Mouse (Mus musculus): ENCODE data around the gene Flt3l. TPM values are rescaled to one million over a fixed set of nuclear protein-coding genes. Genes with fewer than 3 reads are reported as not detected.
"Not testable (repeated sequence)": the region's sequence is repeated elsewhere in the genome, so short reads cannot be mapped to it uniquely, and the experiment has no call there.

Gene Flt3l
- polyA plus RNA-seq, 1 experiment, result 24.4 TPM

DNA sequence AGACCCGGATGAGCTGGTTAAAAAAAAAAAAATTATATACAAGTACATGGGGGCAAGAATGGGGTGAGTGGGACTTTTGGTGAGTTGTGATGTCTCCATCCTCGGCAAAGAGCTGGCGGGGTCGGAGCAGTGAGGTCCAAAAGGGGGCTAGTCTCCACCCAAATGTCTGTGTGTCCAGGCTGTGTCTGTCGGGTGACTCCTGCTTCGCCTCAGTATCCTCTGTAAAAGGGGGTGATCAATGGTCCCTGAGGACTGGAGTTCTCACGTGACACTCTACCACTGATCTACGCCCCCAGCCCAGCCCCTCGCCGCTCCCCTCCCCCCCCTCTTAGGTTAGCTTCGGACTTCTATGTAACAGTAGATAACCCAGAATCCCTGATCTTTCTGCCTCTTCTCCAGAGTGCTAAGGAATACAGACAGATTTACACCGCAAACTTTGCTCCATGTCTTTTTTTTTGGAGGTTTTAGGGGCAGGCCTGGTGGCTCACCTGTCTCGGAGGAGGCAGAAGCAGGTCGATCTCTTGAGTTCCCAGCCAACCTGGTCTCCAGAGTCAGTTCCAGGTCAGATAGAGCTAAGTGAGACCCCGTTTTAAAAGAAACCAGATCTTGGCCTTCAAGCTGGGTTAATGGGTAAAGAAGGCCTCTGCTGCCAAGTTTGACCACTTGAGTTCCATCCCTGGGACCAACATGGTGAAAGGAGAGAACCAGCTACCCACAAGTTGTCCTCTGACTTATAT, 6.3 kb downstream of the Flt3l start:
- no peak for DNase-seq
- Histone ChIP-seq H3K27me3 (ENCODE audit: control insufficient read depth, insufficient read depth, low read length) (no peaks in the 10 kb centered on the region), H3K4me3 (replicated peaks; ENCODE audit: insufficient read depth, low read depth, low read length) (no peak overlapping the region), H3K27ac (ENCODE audit: insufficient read depth, low read length) (peak overlapping the region; percentile 57; the same call in 1 of the 2 replicates), H3K4me1 (ENCODE audit: control insufficient read depth, insufficient read depth, low read length) (peaks cover 2% of the 10 kb centered on the region; the same call in 1 of the 2 replicates)
- TF ChIP-seq POLR2A (IDR thresholded peaks at IDR 0.05; ENCODE audit: borderline replicate concordance, insufficient read depth, low read length) (no peak), CTCF (IDR thresholded peaks at IDR 0.05; ENCODE audit: borderline replicate concordance, insufficient read depth, low read depth, low read length) (no peak)
- WGBS, result 69% methylated on average over 15 of the region's 15 CpGs

DNA sequence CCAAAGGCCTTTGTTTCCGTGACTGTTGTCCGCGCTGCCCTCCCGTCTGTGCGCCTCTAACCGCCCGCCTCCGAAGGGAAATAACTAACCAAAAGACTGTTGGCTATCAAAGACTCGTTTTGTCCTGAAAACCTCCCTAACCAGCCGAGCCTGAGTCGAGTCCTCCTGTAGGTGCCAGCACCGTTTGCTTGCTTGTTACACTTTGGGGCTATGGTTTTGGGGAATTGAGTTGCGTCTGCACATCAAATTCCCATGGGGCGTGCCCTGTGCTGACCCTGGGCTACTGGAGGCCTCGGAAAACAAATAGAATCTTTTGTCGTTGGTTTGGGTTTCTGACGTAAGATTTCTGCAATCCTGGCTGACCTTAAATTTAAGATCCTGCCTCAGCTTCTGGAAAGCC, 6.9 kb downstream of the Flt3l start:
- Histone ChIP-seq H3K27ac (ENCODE audit: insufficient read depth, low read length) (peak overlapping the region; percentile 57), H3K4me3 (replicated peaks; ENCODE audit: insufficient read depth, low read depth, low read length) (peak overlapping the region; percentile 64), H3K4me1 (ENCODE audit: control insufficient read depth, insufficient read depth, low read length) (peaks cover 2% of the 10 kb centered on the region; the same call in 1 of the 2 replicates), H3K27me3 (ENCODE audit: control insufficient read depth, insufficient read depth, low read length) (no peaks in the 10 kb centered on the region)
- no peak for DNase-seq
- 3% methylated on average over 17 of the region's 17 CpGs for WGBS
- TF ChIP-seq POLR2A (IDR thresholded peaks at IDR 0.05; ENCODE audit: borderline replicate concordance, insufficient read depth, low read length) (no peak), CTCF (IDR thresholded peaks at IDR 0.05; ENCODE audit: borderline replicate concordance, insufficient read depth, low read depth, low read length) (no peak)

DNA sequence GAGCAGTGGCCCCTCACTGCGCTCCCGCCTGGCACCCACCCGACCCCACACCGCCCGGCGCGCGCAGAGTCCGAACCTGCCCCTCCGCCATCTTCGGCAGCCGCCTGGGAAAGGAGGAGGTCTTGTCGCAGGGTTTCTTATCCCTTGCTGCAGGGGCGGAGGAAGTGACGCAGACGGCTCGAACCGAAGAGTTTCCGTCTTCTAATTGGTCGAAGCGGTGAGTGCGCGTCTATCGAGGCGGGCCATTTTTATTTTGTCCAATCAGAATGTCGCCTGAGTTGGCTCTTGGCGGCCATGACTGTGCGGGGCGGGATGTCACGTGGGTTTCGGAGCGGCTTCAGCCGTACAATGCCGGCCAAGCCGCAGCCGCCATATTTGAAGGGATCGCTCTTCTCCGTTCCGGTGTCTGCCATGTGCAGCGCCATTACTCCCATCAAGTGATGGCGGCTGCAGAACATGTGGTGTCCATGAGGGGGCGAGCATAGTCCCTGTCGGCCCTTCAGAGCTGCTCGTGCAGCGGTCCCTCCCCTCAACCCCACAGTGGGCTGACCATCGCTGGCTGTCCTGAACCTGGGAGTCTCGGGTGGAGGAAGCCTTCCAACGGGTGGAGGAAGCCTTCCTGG, 7.5 kb downstream of the Flt3l start, which contains the start of gene Rpl13a:
TSS of gene Rpl13a (minus strand) at position 138 of the 623 bp plus-strand sequence.
- no peaks in the 10 kb centered on the region for H3K27me3 ChIP-seq (ENCODE audit: control insufficient read depth, insufficient read depth, low read length)
- peak within 1 kb of the TSS; percentile 87 for H3K4me3 ChIP-seq (replicated peaks; ENCODE audit: insufficient read depth, low read depth, low read length)
- DNase-seq, result peak; percentile 99 to 100
- TF ChIP-seq CTCF (IDR thresholded peaks at IDR 0.05; ENCODE audit: borderline replicate concordance, insufficient read depth, low read depth, low read length), result peak; percentile 82
- TF ChIP-seq POLR2A (IDR thresholded peaks at IDR 0.05; ENCODE audit: borderline replicate concordance, insufficient read depth, low read length), result peak; percentile 93
- peak within 1 kb of the TSS; percentile 79 for H3K27ac ChIP-seq (ENCODE audit: insufficient read depth, low read length)
- peaks cover 2% of the 10 kb centered on the region; the same call in 1 of the 2 replicates for H3K4me1 ChIP-seq (ENCODE audit: control insufficient read depth, insufficient read depth, low read length)
- WGBS, result under 1% methylated on average over 48 of the region's 48 CpGs

DNA sequence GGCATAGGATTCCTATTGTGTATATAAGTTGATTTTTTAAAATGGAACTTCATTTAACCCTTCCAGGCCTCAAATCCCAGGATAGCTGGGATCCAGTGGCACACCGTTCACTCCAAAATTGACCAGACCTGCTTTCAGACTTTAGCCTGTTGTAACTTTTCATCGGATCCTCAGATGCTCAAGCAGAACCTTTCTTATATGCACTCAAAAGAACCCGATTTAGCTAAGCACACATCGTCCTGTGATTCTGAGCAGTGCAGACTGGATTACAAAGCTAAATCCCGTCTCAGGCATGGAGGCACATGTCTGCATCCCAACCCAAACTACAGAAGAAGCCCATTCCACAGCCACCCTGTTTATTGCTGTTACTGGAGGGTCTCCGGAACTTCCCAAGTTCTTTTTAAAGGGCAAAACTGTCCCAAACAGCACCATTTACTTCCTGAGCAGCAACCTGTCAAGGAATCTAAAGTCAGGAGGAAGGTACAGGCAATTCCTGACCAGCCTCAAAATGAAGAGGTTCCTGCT, 8.5 kb downstream of the Flt3l start:
- TF ChIP-seq CTCF (IDR thresholded peaks at IDR 0.05; ENCODE audit: borderline replicate concordance, insufficient read depth, low read depth, low read length) (no peak), POLR2A (IDR thresholded peaks at IDR 0.05; ENCODE audit: borderline replicate concordance, insufficient read depth, low read length) (no peak)
- peaks cover 3% of the 10 kb centered on the region; the same call in 1 of the 2 replicates for H3K4me1 ChIP-seq (ENCODE audit: control insufficient read depth, insufficient read depth, low read length)
- H3K27ac ChIP-seq (ENCODE audit: insufficient read depth, low read length), result no peak overlapping the region
- under 1% methylated on average over 6 of the region's 6 CpGs for WGBS
- no peaks in the 10 kb centered on the region for H3K27me3 ChIP-seq (ENCODE audit: control insufficient read depth, insufficient read depth, low read length)
- no peak for DNase-seq
- H3K4me3 ChIP-seq (replicated peaks; ENCODE audit: insufficient read depth, low read depth, low read length), result peak overlapping the region; percentile 87

DNA sequence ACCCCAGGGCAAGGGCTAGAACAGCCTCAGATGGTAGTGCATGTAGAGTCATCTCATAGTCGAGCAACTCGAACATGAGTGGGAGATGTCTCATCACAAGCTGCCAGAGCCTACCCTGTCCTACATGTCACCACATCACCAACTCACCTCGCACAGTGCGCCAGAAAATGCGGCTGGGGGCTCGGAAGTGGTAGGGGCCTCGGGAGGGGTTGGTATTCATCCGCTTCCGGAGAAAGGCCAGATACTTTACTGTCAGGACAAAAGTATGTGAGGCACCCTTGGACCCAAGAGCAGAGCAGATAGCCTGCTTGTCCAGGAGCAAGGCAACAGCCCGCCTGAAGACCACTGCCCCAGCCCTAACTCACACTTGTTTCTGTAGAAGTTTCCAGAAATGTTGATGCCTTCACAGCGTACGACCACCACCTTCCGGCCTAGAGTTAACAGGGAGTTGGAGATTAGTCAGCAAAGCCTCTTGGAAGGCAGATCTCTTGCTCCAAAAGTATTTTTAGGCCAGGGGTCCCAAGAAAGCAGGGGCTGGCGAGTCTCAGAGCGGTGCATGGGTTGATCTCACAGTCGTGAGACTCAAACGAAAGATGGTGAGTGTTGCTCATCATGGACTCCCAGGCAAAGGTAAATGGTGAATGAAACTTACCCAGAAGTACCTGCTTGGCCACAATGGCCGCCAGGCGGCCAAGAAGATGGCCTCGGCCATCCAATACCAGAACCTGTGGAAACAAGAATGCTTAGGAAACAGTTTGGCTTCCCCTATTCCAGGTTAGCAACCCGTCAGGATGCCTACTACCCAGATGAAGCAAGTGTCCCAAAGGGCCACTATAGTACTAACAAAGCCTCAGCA, 9.2 kb downstream of the Flt3l start:
- no peak for TF ChIP-seq POLR2A (IDR thresholded peaks at IDR 0.05; ENCODE audit: borderline replicate concordance, insufficient read depth, low read length)
- no peak for TF ChIP-seq CTCF (IDR thresholded peaks at IDR 0.05; ENCODE audit: borderline replicate concordance, insufficient read depth, low read depth, low read length)
- H3K27ac ChIP-seq (ENCODE audit: insufficient read depth, low read length), result no peak overlapping the region
- H3K27me3 ChIP-seq (ENCODE audit: control insufficient read depth, insufficient read depth, low read length), result no peaks in the 10 kb centered on the region
- no peak for DNase-seq
- 35% methylated on average over 21 of the region's 21 CpGs for WGBS
- H3K4me3 ChIP-seq (replicated peaks; ENCODE audit: insufficient read depth, low read depth, low read length), result peak overlapping the region; percentile 87
- peaks cover 7% of the 10 kb centered on the region; the same call in 1 of the 2 replicates for H3K4me1 ChIP-seq (ENCODE audit: control insufficient read depth, insufficient read depth, low read length)

DNA sequence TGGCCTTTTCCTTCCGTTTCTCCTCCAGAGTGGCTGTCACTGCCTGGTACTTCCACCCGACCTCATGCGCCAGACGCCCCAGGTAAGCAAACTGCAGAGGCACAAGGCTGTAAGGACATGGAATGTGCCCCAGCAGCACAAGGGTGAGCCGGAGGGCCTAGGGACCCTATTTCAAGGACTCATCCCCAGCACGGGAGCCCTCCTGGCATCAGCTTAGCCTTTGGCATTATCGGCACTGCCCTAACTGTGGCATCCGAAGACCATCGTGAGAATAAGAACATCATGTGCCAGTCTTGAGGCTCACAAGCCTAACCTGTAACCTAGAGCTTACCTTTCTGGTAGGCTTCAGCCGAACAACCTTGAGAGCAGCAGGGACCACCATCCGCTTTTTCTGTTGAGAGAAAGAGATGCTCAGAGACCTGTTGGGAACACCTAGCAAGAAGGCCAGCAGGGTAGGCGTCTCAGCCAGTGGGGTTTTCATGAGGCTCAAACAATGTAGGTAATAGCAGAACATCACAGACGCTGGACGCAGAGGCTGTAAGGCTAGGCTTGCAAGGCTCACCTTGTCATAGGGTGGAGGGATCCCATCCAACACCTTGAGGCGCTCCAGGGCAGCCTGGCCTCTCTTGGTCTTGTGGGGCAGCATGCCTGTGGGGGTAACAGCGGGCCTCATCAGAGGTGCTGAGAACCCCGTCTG, 9.9 kb downstream of the Flt3l start:
- no peaks in the 10 kb centered on the region for H3K27me3 ChIP-seq (ENCODE audit: control insufficient read depth, insufficient read depth, low read length)
- 68% methylated on average over 17 of the region's 17 CpGs for WGBS
- H3K4me3 ChIP-seq (replicated peaks; ENCODE audit: insufficient read depth, low read depth, low read length), result no peak overlapping the region
- peaks cover 7% of the 10 kb centered on the region; the same call in 1 of the 2 replicates for H3K4me1 ChIP-seq (ENCODE audit: control insufficient read depth, insufficient read depth, low read length)
- H3K27ac ChIP-seq (ENCODE audit: insufficient read depth, low read length), result no peak overlapping the region
- no peak for DNase-seq
- TF ChIP-seq POLR2A (IDR thresholded peaks at IDR 0.05; ENCODE audit: borderline replicate concordance, insufficient read depth, low read length) (no peak), CTCF (IDR thresholded peaks at IDR 0.05; ENCODE audit: borderline replicate concordance, insufficient read depth, low read depth, low read length) (no peak)

DNA sequence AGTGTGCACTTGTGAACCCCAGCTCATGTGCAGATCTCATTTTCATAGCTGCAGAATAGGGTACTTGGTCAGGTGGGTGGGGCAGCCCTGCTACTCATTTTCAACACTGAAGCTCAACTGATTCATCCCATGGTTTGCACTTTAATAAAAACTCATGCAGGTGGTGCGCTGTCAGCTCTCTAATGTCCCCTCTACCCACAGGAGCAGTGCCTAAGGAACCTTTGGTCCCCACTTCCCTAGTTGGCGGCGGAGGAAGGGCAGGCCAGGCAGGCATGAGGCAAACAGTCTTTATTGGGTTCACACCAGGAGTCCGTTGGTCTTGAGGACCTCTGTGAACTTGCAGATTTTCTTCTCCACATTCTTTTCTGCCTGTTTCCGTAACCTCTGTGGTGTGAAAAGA, 10.6 kb downstream of the Flt3l start:
- not testable (repeated sequence) for H3K4me1 ChIP-seq (ENCODE audit: control insufficient read depth, insufficient read depth, low read length); H3K27me3 ChIP-seq (ENCODE audit: control insufficient read depth, insufficient read depth, low read length); DNase-seq; H3K27ac ChIP-seq (ENCODE audit: insufficient read depth, low read length); H3K4me3 ChIP-seq (replicated peaks; ENCODE audit: insufficient read depth, low read depth, low read length)
- WGBS, result 65% methylated on average over 5 of the region's 5 CpGs
